Mouse (Mus musculus) lung, postnatal 25 days (tissue): Measurements from ENCODE around the gene AC131692.1.

ENCODE experiments used
- DNase-seq: peaks from one replicate; pipeline ENCODE4 v3.0.0; 2022; ENCODE audit warnings: low spot score

AC131692.1 gene

DNA sequence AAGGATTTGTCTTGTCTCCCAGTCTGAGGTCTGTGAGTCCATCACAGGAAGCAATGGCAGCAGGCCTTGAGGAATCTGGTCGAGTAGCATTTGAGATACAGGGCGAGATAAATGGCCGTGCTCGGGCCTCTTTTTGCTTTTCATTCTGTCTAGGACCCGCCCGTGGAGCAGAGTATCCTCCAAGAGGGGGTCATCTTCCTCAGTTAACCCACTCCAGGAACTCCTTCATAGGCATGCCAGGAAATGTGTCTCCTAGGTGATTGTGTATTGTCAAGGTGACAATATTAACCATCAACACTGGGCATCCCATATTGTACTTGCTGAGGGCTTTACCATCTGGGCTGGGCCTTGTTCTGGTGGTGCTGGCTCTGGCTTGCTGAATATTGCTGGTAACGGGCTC is at the start of gene AC131692.1:
TSS of gene AC131692.1 (plus strand) at position 301 of the 400 bp plus-strand sequence.
- no peak for DNase-seq

DNA sequence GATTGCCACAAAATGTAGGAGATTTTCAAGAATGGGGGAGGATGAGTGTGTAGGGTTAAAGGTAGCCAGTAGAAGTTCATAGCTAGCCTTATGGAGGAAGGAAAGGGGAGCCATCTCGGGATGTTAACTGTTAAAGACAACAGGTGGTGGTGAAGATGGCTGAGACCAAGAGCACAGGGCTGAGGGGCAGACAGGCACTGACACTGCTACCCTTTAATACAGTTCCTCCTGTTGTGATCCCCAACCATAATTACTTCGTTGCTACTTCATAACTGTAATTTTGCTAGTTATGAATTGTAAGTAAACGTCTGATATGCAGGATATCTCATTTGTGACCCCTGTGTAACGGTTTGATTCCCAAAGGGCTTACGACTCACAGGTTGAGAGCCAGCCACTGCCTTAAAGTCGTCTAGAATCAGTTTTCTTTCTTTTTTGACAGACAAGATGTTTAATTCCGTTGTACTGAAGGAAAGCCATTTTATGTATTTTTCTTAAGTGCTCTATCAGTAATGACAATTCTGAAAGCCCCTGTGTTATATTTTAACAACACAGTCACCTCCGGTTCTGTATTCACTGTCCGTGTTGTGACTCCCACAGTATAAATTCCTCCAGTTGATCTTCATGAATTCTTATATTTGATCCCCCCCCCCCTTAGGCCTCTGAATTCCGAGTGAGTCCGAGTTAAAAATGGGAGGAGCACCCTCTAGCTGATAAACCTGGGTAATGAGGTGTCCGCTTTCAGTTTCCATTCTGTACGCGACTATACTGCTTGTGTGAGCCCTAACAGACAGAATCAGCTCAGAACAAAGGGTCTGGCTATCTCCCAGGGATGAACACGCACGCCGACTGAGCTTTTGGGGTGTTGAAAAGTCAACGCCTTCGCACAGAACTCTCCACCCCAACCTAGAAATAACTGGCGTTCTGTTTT is 48.6 kb upstream of the AC131692.1 start:
- peak; percentile 53 for DNase-seq

DNA sequence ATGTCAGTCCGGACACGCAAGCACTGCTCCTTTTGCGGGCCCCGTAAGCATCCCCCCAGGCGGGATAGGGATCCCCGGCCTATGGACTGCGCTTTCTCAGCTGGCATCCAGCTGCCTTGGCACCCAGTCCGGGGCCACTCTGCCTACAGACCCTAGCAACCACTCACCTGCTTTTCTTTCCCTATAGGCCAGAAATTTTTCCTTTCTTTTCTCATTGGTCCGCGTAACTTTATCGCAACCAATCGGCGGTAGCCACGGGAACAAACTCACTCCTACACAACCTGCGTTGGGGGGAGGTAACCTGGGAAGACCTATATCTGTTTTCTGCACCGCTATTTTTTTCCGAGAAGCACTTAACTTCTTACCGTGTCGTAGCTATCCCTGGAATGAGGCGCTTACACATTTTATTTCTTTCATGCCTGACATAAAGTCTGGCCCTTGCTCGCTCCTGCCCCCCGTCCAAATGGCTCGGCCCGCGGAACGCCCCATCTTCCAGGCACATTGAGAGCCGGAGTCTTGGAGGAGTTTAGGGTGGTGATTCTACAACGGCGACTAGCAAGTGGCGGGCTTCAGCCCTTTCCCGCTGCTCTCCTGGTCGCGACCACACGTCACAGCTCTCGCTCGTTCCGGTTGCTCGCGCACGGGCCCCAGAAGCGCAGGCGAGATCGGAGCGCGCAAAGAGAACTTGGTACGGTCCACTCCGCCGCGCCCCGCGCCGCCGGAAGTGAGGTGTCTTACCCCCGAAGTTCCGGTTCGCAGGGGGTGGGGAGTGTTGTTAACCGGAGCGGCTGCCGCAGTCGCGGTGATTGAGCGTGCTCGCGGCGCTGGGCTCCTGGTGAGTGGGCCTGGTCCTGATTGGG is 47.7 kb upstream of the AC131692.1 start, which contains the start of gene Syvn1:
TSS of gene Syvn1 (plus strand) at position 283 of the 860 bp plus-strand sequence.
- peak; percentile 96 for DNase-seq

DNA sequence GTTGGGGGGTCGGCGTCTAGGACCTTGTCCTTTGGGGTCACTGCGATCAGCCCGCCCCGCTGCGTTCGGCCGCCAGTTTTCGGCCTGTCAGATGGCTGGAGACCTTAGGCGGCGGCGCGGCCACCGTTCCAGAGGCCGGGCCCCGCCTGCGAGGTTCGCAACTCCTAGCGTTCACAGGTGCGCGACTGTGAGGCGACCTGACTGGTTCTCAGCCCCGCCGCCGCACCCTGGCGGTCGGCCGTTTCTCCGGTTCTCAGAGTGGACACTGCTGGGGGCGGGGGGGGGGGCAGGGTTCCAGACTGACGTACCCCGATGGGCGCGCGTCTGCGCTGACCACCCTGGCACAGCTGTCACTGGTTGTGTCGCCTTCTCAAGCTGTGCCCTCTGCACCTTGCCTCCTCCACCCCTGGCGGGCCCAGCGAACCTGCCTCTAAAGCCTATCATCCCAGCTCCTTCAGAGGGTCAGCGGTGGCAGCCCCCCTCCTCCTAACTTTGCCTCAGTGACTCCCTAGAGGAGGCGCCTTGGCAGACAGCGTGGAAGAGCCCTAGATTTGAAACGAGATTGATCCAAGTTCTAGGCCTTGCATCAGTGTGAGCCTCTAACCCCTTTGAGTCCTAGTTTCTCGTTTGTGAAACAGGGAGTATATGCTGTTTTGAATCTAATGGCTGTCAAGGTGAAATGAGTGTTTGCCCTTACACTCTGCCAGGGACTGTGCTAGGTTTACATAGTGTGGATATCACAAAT is 46.9 kb upstream of the AC131692.1 start:
- DNase-seq: no peak

DNA sequence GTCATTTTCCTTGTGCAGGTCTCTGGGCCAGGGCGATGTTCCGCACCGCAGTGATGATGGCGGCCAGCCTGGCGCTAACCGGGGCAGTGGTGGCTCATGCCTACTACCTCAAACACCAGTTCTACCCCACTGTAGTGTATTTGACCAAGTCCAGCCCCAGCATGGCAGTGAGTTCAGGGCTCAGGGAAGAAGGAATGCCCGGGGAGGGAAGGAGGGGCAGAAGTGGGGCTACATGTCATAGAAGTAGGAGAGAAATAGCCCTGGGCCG is 46.4 kb upstream of the AC131692.1 start:
- no peak for DNase-seq

DNA sequence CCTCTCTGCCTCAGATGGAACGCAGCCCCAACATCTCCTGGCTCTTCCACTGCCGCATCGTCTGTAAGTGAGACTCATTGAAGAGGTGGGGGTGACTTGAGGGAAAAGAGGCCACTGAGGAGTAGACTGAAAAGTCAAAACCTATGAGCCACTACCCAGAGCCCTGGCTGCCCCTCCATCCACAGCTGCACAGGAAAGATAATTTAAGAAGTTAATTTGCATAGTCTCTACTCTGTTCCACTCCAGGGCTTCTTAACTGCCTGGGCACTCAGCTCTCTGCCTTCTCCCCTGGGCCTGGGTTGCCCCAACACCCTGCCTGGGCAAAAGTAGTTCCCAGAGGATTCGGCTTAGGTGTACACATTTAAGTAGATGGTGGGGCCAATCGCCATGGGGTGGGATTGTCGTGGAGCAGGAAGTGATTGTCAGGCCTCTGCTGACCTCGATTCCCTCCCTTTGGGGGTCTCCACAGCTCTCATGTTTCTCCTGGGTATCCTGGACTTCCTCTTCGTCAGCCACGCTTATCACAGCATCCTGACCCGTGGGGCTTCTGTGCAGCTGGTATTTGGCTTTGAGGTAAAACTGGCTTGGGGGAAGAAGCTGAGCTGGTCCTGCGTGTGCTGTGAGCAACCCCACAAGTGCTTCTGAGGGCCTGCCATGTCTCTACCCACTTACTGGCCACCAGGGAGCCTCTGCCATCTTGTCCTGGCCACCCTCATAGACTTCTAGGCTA is 45.4 kb upstream of the AC131692.1 start:
- DNase-seq: no peak

DNA sequence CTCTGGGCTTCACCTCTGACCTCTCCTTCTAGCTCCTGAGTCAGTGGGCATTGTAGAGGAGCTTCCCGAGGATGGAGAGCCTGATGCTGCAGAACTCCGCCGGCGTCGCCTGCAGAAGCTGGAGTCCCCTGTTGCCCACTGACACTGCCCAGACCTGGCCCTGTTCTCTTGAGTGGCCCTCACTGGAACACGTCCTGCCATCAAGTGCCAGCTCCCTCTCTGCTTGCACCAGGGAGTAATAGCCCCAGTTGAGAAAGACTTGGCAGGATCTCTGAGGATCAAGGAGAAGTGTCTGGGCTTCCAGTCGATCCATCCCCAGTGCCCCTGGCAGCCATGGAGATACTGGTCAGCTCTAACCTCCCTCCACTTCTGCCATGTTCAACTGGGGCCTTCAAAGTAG is 41.7 kb upstream of the AC131692.1 start:
- DNase-seq: no peak

DNA sequence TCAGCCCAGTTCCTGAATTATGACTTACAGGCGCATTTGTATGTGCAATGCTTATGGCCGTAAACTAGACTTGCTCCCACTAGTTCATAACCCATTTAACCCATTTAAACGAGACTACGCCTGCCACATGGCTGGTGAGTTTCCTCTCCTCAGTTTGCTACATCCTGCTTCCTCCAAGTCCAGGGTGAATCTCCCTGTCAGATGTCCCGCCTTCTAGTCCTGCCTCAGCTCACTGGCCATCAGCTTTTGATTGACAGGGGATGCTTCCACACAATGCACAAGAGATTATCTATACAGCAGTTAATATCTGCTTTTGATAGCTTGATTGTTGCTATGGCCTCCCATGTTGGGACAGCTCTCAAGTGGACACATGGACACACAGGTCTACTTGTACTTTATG is 39.9 kb upstream of the AC131692.1 start:
- no peak for DNase-seq

DNA sequence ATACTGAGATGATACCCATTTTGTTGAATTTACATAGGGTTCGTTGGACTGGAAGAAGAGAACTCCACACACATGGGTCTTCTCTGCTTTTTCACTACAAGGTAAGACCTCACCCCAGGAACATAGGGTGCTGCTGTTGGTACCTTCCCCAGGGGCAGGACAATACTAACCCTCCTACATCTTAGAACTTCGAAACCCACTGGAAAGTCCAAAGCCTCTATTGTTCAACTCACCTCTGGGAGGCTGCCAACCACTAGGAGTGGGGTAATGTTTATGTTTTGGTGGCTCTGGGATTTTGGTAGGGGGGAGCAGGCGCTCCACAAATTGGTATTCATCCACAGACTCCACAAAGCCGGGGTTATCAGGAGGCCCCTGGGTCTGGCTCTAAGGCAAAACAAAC is 37.5 kb upstream of the AC131692.1 start:
- DNase-seq: no peak

DNA sequence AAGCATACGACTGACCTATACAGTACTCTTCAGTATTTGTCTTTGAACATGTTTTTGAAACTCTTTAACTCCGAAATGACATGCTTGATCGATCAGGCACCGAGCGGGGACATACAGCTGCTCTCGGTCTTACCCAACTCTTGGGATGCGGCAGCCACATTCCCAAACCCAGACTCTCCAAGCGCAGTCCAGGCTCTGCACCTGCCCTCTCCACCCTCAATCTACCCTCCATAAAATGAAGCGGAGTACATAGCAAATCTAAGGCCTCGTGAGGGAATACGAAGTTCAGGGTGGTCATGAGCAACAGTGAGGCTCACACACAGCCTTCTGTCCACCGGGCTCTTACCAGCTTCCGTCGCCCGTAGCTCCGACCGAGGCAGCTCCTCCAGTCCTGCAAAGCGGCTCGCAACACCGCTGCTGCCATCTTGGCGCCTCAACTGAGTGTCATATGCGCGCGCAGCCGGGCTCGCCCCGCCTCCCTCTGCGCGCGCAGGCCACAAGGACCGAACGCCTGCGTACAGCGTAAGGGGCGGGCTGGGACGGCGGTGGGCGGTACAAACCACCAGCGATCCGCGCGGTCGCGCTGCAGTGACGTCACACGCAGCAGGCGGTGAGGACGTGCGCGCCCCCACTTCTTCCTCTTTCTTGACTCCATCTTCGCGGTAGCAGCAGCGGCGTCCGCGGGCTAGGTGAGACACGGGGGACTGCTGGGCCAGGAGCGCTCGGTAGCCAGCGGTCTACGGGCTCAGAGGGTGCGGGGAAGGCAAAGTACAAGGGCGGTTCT is 36.7 kb upstream of the AC131692.1 start, which contains the start of the genes Mrpl49 and Fau:
TSS of gene Mrpl49 (minus strand) at position 473 of the 784 bp plus-strand sequence.
TSS of gene Fau (plus strand) at position 532 of the 784 bp plus-strand sequence.
- peak; percentile 98 for DNase-seq

DNA sequence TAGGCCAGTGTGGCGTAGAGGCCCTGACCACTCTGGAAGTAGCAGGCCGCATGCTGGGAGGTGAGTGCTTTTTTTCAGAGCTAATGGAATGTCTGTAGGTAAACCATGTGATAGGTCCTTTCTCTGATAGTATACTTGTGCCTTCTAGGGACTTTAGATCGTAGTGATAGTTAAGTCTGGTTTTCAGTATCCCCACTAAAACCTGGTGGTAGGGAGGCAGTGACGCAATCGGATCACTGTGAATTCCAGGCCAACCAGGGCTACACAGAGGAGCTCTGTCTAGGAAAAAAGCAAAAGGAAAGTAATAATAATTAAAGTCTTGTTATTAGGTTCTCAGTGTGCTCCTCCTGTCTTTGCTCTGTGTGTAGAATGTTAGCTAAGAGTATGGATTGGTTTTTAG is 35.7 kb upstream of the AC131692.1 start:
- no peak for DNase-seq

DNA sequence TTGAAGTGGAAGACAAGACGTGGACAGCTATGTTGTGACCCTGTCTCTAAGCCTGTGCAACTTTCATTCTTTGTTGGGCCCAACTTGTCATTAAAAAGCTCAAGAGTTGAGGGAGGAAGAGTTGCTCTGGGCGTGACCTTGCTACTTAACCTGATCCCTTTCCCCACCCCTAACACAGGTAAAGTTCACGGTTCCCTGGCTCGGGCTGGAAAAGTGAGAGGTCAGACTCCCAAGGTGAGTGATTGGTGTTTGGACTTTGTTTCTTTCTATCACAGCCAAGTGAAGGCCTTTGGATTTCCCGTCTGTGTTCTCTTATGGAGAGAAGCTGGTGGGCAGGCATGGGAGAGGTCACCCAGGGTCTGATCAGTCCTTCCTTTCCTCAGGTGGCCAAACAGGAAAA is 35.3 kb upstream of the AC131692.1 start:
- no peak for DNase-seq

DNA sequence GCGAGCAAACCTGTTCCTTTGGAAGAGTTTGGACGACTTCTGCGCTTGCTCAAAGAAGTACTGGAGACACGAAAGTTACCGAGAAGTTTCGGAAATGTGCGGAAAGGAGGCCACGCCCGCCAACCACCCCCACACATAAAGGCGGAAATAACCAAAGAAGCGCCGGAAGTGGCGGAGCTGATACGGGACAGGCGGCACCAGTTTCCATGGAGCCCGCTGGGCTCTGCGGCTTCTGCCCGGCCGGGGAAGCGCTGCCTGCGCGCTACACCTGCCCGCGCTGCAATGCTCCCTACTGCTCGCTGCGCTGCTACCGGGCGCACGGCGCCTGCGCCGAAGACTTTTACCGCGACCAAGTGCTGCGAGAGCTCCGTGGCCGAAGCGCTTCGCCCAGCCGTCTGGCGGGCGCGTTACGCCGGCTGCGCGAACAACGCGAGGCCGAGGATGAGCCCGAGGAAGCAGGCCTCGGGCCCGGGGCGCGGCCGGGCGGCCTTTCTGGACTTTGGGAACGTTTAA is 33.1 kb upstream of the AC131692.1 start, which contains the start of gene Znhit2:
TSS of gene Znhit2 (plus strand) at position 172 of the 513 bp plus-strand sequence.
- DNase-seq: peak; percentile 97

DNA sequence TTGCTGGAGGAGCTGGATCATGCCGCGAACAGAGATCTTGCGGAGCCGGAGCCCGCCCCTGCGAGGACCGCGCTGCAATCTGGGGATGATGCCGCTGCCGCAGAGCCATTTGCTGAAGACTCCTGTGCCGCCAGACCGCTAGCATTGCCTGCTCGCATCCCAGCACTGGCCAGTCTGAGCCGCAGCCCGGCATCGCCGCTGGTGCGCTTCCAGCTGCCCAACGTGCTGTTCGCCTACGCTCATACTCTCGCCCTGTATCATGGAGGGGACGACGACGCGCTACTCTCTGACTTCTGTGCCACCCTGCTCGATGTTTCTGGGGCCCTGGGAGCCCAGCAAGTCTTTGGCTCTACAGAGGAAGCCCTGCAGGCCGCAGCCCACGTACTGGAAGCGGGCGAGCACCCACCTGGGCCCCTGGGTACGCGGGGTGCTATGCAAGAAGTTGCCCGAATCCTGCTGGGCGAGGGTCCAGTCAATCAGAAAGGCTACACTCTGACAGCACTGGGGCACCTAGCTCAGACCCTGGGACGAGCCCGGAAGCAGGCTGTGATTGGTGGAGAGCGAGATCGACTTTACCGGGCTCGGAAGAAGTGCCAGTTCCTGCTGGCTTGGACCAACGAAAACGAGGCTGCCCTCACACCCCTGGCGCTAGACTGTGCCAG is 32.4 kb upstream of the AC131692.1 start:
- DNase-seq: peak; percentile 46

DNA sequence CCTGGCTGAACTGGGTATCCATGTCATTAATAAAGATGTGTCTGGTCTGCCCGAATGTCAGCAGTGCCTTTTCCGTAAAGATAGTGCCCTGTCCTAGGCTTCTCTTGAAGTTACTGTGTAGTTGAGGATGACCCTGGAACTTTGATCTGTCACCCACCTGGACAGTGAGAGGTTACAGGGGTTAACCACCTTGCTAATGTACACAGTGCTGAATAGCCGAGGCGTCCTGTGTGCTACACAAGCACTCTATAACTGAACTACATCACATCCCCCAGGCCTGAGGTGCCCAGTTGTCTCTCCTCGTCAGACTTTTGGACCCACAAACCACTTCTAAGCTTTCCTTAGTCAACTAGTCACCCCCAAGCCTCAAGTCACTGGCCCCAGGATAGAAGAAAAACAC is 31.8 kb upstream of the AC131692.1 start:
- no peak for DNase-seq

DNA sequence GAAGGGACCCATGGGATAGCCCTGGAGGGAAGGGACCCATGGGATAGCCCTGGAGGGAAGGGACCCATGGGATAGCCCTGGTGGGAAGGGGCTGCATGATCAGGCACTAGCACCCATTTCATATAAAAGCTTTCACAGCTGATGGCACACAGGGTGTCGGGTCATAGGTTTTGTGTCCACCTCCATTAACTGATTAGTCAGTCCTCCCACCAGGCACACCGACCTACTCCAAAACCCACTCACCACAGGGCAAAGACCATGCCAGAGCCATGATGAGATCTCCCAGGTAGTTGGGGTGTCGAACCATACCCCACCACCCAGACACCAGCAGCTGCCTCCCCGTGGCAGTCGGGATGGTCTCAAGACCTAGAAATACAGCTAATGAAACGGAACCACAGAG is 31.1 kb upstream of the AC131692.1 start:
- no peak for DNase-seq

DNA sequence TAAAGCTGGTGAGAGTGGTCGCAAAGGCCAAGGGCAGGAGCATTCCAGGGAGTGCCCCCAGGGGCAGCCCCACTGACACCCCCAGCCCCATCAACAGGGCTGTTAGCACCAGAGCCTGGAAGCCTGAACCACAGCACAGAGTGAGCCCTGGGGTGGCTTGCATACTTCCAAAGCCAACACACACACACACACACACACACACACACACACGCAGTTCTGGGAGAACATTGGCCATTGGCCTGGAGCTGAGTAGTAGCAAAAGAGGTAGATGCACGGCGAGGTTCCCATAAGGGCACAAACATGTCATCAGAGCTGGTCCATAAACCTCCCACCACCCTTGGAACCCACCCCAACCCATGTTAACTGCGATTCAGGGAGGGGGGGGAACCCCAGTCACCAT is 27.6 kb upstream of the AC131692.1 start:
- no peak for DNase-seq

DNA sequence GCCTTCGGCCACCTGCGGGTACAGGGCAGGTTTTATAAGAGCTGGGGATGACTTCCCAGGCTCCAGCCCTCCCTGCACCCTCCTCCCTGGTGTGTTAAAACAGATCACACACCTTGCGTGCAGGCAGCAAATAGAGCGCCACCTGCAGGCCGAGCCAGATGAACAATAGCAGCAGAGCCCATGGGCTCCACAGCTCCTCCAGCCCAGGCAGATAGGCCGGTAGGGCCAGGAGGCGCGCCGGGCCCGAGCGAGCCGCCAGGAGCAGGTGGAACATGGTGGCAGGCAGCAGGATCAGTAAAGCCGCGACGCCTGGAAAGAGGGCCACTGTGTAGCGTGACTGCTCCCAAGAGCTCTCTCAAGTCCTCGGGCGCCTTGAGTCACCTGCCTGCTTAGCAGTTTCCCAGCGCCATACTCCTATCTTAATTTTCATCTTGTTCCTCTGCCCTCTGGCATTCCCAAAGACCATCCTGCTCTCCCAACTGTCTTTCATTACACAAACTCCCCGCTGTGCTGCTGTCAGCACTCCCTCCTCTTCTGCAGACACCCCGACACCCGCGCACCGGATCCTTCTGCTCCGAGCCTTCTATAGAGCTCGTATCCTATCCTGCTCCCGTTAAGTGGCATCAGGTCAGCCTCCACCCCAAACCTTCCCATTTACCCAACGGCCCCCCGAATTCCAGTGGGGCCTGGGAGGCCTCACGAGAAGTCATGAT is 27.1 kb upstream of the AC131692.1 start:
- peak; percentile 79 for DNase-seq
